Mouse (Mus musculus): Measurements from ENCODE around the gene Hadha. TPM values are rescaled to one million over a fixed set of nuclear protein-coding genes. Genes with fewer than 3 reads are reported as not detected.
A peak's percentile ranks its signal among the peaks of the same experiment; 100 is the strongest.

Hadha gene
- polyA plus RNA-seq, 1 experiment, result 31.6 TPM

DNA sequence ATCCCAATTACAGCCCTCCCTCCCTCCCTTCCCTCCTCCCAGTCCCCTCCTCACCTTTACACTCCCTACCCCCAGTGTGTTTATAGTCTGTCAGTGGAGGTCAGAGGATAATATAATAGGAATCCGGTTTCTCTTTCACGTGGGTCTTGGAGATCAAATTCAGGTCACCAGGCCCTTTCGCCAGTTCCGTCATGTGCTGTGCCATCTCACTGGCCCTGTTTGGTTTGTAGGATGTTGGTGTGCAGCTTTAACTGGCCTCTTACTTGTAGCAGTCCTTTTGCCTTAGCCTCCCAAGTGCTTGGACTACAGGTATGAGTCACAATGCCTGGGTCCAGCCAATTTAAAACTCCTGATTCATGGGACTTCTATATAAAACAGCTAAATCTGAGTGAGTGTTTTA is 20.8 kb upstream of the Hadha start:
- H3K27me3 ChIP-seq (replicated peaks), result no peaks in the 10 kb centered on the region
- H3K36me3 ChIP-seq (replicated peaks; ENCODE audit: low read length), result peaks cover 96% of the 10 kb centered on the region
- peaks cover 10% of the 10 kb centered on the region for H3K4me1 ChIP-seq
- no peak overlapping the region for H3K4me3 ChIP-seq (replicated peaks)
- TF ChIP-seq FLI1 (IDR thresholded peaks at IDR 0.05; ENCODE audit: low read length), result no peak
- no peaks in the 10 kb centered on the region for H3K9me3 ChIP-seq

DNA sequence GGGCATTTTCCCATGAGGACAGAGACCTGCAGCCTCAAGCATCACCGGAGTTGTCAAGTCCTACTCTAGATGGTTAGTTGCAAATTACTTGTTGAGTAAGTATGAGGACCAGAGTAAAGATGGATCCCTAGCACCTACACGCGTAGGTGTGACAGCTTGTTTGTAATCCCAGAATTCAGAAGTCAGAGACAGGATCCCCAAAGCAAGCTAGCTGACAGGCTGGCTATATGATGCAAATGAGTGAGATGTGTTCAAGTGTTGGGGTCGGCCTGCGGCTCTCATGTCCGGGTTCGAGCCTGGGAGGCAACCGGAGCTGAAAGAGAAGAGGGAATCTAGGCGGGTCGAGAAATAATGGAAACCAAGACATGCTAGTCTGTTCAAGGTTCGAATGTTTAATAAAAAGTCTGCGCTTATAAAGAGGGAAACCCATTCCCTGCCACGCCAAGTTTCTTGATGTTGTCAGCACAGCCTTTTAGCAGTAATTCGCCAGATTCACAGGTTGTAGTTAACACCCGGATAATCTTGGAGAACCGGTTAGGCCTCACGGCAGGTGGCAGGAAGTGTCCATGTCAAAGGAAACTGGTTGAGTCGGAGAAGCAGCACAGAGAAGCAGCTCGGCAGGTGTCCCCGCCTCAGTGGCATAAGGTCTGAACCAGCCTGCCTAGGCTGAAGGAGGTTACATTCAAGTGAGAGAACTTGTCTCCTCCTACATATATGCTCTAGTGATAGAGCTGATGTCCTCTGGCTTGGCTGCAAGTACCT is 18.1 kb upstream of the Hadha start:
- Histone ChIP-seq H3K4me3 (replicated peaks) (no peak overlapping the region), H3K4me1 (peaks cover 15% of the 10 kb centered on the region), H3K27me3 (replicated peaks) (no peaks in the 10 kb centered on the region), H3K36me3 (replicated peaks; ENCODE audit: low read length) (peaks cover 96% of the 10 kb centered on the region), H3K9me3 (no peaks in the 10 kb centered on the region)
- TF ChIP-seq GATA1 (IDR thresholded peaks at IDR 0.05; ENCODE audit: borderline replicate concordance, low read length), result no peak
- no peak for TF ChIP-seq FLI1 (IDR thresholded peaks at IDR 0.05; ENCODE audit: low read length)

DNA sequence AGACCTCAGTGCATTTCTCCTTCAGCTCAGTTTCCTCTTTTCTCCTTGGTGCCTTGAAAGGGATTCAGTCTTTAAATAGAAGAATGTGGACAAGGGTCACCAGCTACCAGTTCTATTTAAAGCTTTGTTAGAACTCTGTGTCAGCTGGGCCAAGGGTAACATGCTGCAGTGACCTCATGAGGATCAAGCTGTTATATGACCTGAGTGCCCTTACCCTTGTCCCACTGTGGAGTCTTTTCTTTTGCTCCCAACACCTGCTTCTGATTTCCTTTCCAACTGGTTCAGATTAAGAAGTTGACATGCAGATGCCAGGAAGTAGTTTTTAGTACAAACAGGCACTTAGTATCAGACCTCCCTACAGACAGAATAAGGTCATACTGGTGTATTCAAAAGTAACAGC is 17.2 kb upstream of the Hadha start:
- H3K4me1 ChIP-seq, result peaks cover 15% of the 10 kb centered on the region
- TF ChIP-seq GATA1 (IDR thresholded peaks at IDR 0.05; ENCODE audit: borderline replicate concordance, low read length) (no peak), FLI1 (IDR thresholded peaks at IDR 0.05; ENCODE audit: low read length) (no peak)
- H3K4me3 ChIP-seq (replicated peaks), result no peak overlapping the region
- H3K27me3 ChIP-seq (replicated peaks), result no peaks in the 10 kb centered on the region
- no peaks in the 10 kb centered on the region for H3K9me3 ChIP-seq
- H3K36me3 ChIP-seq (replicated peaks; ENCODE audit: low read length), result peaks cover 94% of the 10 kb centered on the region

DNA sequence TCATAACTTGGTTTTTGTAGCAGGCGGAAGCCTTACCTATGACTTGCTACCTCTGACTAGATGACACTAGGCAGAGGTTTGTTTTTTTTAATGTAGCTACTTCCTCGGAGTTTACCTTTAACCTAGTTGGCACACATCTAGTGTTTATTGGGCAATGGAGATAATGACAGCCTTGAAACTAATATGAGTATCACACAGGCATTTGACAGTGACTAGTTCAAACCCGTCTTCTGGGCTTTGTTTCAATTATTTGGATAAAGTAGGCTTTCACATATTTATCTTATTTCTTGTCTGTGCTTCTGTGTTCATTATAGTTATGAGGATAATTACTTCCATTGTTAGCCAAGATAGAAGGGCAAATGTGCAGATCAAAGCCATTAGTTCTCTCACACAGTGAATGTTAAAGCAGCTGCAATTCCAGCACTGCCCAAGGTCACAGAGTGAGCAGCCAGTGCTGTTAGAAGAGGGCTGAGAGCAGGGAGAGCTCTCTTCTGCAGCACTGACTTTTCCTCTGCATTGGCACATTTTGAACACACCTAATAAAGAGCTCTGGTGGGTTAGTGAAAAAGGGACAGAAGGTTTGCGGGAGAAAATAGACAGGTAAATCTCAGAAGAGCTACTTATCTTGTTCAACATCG is 15.5 kb upstream of the Hadha start:
- TF ChIP-seq FLI1 (IDR thresholded peaks at IDR 0.05; ENCODE audit: low read length) (no peak), GATA1 (IDR thresholded peaks at IDR 0.05; ENCODE audit: borderline replicate concordance, low read length) (no peak)
- no peaks in the 10 kb centered on the region for H3K27me3 ChIP-seq (replicated peaks)
- H3K4me3 ChIP-seq (replicated peaks), result no peak overlapping the region
- no peaks in the 10 kb centered on the region for H3K9me3 ChIP-seq
- peaks cover 91% of the 10 kb centered on the region for H3K36me3 ChIP-seq (replicated peaks; ENCODE audit: low read length)
- H3K4me1 ChIP-seq, result peaks cover 15% of the 10 kb centered on the region

DNA sequence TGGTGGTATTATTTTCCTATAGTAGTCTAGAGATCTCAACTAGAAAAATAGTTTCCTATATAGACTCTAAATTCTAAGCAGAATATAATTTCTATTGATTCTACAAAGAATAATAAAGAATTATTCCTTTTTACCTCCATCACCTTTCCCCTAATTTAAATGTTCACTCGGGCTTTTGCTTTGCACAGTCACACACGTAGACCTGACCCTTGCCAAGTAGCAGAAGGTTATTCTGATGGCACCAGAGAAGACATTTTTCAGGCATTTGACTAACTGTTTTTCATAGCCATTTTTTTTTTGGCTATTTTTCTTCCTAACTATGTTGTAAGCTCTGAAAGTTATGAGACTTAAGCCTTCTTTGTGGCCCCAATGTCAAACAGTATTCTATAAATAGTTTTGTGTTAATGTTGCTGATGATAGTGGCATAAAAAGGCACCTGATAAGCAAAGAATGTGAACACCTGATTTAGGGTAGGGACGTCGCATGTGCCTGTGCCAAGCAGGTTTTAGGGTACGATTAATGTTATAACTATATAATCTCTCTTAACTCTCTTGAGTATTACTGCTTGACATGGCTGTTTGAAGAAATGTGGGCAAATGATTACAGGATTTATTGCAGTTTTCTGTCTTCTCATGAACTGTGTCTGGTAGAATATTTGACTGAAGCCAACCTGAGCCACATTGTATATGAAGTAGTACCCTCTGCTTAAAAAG is 10.4 kb upstream of the Hadha start:
- Histone ChIP-seq H3K36me3 (replicated peaks; ENCODE audit: low read length) (peaks cover 68% of the 10 kb centered on the region), H3K27me3 (replicated peaks) (no peaks in the 10 kb centered on the region), H3K4me3 (replicated peaks) (no peak overlapping the region), H3K4me1 (peaks cover 22% of the 10 kb centered on the region), H3K9me3 (no peaks in the 10 kb centered on the region)
- no peak for TF ChIP-seq GATA1 (IDR thresholded peaks at IDR 0.05; ENCODE audit: borderline replicate concordance, low read length)

DNA sequence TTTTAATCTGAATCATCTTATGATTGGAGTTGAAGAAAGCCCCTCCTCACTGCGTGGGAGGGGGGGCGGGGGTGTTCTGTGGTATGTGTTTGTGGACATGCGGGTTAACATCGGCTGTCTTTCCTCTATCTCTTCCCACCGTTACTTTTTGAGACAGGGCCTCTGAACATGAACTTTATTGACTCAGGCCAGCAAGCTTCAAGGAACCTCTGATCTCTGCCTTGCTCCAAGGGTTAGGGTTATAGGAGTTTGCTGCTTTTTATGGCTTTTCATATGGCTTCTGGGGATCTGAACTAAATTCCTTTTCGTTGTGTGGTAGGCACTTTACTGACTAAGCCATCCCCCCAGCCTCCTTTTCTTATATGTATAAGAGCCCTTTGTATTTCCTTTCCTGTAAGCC is 7.4 kb upstream of the Hadha start:
- H3K4me1 ChIP-seq, result peaks cover 35% of the 10 kb centered on the region
- no peaks in the 10 kb centered on the region for H3K9me3 ChIP-seq
- H3K27me3 ChIP-seq (replicated peaks), result no peaks in the 10 kb centered on the region
- peaks cover 47% of the 10 kb centered on the region for H3K36me3 ChIP-seq (replicated peaks; ENCODE audit: low read length)
- no peak for TF ChIP-seq GATA1 (IDR thresholded peaks at IDR 0.05; ENCODE audit: borderline replicate concordance, low read length)
- no peak for TF ChIP-seq FLI1 (IDR thresholded peaks at IDR 0.05; ENCODE audit: low read length)
- no peak overlapping the region for H3K4me3 ChIP-seq (replicated peaks)

DNA sequence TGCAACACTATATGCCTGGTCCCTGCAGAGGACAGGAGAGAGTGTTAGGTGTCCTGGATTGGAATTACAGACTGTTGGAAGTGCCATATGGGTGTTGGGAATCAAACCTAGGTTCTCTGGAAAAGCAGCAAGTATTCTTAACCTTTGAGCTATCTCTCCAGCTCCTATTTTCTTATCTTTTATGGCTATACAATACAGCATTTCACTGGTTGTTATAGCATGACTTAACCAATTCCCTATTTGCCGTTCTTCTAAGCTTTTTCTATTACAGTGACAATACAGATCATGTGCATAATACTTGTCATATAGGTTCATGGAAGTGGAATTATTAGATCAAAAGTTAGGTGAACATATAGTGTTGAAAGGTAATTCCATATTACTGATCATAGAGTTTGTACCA is 6.9 kb upstream of the Hadha start:
- Histone ChIP-seq H3K9me3 (no peaks in the 10 kb centered on the region), H3K27me3 (replicated peaks) (no peaks in the 10 kb centered on the region), H3K4me1 (peaks cover 39% of the 10 kb centered on the region), H3K4me3 (replicated peaks) (no peak overlapping the region), H3K36me3 (replicated peaks; ENCODE audit: low read length) (peaks cover 43% of the 10 kb centered on the region)
- no peak for TF ChIP-seq FLI1 (IDR thresholded peaks at IDR 0.05; ENCODE audit: low read length)
- no peak for TF ChIP-seq GATA1 (IDR thresholded peaks at IDR 0.05; ENCODE audit: borderline replicate concordance, low read length)

DNA sequence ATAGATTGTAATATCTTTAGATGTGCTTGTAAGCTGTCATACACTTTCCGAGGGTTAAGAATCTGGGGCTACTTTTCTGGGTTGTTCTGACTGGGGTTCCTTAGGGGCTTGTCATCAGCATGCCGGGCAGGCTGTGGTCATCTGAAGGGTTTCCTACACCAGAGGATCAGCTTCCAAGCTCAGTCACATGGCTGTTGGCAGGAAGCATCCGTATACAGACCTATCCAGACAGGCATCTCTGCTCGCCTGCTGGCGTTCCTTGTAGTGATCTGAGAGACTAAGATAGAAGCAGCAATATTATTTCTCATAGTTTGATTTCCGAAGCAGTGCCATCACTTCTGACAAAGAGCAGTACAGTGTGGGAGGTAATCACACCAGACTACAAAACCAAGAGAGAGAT is 4.6 kb upstream of the Hadha start:
- Histone ChIP-seq H3K9me3 (no peaks in the 10 kb centered on the region), H3K4me1 (peaks cover 41% of the 10 kb centered on the region), H3K4me3 (replicated peaks) (no peak overlapping the region), H3K36me3 (replicated peaks; ENCODE audit: low read length) (peaks cover 24% of the 10 kb centered on the region), H3K27me3 (replicated peaks) (no peaks in the 10 kb centered on the region)
- TF ChIP-seq GATA1 (IDR thresholded peaks at IDR 0.05; ENCODE audit: borderline replicate concordance, low read length), result no peak
- no peak for TF ChIP-seq FLI1 (IDR thresholded peaks at IDR 0.05; ENCODE audit: low read length)

DNA sequence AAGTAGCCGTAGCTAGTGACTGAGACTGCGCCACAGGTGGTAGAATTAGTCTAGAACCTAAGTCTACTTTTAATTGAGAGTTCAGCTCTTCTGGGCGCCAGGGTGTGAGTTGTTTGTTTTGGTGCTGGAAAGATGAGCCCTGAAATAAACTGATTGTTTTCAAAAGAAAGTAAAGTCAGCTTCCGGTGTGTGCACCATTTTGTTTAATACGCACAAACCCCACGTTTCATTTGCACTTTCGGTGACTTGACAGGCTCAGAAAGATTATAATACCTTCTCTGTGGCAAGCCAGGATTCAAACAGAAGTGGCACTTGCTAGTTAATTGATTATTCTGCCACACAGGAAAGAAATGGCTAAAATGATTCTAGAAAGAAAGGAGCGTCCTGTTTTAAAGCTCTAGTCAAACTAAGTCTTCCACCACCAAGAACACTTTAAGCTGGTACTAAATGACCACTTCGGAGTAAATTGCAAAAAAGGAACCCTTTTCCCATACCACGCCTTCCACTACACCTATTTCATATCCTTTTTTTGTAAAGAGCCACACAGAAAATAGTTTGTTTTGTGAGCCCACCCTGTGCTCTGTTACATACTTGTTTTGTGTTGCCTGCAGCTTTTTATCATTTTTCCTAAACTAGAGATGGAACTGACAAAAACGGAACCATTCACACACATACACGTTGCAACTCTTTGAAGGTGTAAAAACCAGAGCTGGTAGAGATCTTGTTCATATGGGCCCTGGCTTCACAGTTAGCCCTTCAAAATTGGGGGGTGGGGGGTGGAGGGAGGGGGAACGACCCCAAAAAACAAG is 1.1 kb upstream of the Hadha start:
- Histone ChIP-seq H3K4me3 (replicated peaks) (peak overlapping the region; percentile 99), H3K4me1 (peaks cover 41% of the 10 kb centered on the region), H3K36me3 (replicated peaks; ENCODE audit: low read length) (peaks cover 18% of the 10 kb centered on the region), H3K27me3 (replicated peaks) (no peaks in the 10 kb centered on the region), H3K9me3 (no peaks in the 10 kb centered on the region)
- TF ChIP-seq GATA1 (IDR thresholded peaks at IDR 0.05; ENCODE audit: borderline replicate concordance, low read length) (no peak), FLI1 (IDR thresholded peaks at IDR 0.05; ENCODE audit: low read length) (no peak)

Data from megakaryocyte, embryonic 14.5 days (primary cell).